Mouse (Mus musculus): ENCODE results near the gene Fancf.

The Fancf gene

GRCm38 (mm10) chr7:51862097-51862492 is at the start of gene Fancf:
Fancf (minus strand) TSS chr7:51862267.
- peak; percentile 93 to 95 for DNase-seq

GRCm38 (mm10) chr7:51899066-51899465 is 37.0 kb upstream of the Fancf start:
- DNase-seq, result no peak

DNA sequence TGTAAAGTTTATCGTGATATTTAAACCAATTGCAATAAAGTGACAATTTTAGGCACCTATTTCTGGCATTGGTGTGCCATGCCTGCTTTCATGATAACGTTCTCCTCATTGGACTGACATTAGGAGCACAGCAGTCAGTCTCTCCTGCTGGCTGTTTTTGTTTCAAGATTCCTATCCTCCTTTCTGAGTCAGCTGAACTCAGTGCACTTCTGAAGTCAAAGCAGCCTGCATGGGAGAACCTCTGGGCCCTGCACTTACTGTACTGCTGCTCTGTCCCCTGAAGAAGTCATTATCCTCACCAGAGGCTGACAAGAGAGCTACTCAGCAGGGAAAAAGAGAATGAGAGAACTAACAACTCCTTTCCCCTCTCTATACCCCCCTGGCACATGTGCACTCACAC is 32.9 kb upstream of the Fancf start:
- no peak for DNase-seq

DNA sequence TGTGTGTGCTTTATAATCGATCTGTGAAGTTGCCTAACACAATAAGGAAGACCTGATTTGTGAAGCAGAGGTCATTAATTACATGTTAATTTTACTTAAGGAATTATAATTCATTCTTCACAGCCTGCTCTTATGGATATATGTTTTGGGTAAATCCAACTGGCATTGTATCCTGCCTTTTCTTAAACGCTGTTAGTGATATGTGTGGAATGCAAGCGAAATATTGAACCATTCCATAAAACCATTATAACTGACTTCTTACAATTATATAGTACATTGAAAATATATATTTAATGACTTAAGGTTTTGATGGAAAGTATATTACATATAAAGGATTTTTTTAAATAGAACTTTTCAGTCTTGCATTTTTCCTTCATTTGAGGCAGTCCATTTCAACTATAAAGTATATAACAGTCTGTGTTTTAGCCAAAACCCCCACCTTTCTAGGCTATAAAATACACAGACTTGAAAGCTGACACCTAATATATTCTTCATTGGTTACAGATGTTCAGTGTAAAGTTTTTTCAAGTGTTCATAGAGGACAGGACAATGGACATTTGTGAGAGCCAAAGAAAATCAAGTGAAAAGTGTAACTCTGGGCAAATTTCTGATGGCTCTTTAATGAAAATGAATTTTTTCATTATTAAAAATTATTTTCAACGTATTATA is 32.2 kb upstream of the Fancf start:
- no peak for DNase-seq

DNA sequence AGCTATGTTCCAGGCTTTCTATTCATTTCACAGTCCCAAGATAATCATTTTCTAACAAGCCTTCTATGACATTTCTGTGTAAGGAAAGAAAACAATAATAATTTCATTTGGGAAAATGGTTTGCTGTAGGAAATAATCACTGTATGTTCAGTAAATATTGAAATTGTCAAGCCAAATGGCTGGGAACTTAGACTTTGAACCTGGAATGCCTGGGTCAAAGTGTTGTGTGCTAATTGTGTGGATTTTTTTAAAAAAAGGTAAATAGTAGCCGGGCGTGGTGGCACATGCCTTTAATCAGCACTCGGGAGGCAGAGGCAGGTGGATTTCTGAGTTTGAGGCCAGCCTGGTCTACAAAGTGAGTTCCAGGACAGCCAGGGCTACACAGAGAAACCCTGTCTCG is 30.9 kb upstream of the Fancf start:
- no peak for DNase-seq

DNA sequence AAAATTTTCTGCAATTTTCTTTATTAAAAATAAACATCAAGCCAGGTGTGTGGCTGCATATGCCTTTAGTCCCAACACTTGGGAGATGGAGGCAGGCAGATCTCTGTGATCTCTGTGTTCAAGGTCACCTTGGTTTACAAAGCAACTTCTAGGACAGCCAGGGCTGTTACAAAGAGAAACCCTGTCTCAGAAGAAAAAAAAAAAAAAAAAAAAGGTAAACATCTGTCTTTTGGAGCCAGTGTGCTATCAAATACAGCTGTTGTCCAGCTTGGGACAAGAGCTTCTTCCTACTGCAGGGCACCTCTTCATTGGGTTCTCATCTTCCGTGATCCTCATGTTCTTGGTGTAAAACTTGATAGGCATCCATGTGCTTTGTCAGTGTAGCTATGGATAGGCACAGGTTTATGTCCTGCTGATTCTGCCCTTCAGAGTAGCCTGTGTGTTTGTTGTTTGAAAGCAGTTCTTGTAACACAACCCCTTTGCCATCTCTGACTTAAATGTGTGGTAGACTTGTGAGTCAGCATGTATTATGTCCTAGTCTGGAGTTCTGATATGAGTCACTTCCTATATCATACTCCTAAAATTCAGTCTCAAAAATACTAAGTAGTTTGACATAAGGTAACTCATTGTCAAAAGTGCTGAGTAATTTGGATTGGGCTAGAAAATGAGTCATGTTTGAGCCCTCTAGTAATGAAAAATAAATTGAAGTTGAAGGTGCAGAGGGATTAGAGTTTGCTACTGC is 30.3 kb upstream of the Fancf start:
- no peak for DNase-seq

- no peak for DNase-seq
Observed at GRCm38 (mm10) chr7:51889601-51890000, 27.5 kb upstream of the Fancf start.

DNA sequence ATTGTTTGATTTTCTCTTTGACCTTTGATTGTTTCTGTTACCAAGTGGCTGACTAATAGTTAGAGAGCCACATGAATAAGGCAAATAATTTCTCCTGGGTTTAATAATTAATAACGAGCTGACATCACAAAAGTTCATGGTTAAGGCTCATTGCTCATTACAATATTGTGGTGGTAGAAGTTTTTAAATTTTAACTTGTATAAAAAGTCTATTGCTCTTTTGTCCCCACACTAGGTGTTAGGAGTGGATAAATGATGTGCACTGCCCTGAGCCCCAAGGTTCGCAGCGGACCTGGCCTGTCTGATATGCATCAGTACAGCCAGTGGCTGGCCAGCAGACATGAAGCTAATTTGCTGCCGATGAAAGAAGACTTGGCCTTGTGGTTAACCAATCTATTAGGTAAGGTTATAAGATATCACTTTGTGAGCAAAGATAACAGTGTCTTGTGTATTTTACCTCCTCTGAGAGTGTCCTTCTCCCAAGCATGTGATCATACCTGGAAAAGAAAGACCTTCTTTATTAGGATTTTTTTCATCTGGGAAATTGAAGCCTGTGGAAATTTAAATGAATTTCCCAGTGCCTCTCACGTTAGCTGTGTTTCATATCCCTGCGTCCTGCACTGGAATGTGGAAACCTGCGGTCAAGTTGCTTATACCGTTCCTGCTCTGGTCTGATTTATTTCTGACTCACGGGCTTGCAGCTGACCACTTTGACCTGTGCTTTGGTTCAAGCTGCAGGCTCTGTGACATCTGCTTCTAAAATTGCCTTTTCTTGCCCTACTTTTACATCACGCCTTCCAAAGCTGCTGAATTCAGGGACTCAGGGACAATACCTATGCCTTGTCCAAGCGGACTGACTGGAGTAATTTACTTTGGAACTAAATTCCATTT is 25.9 kb upstream of the Fancf start:
- DNase-seq, result no peak

GRCm38 (mm10) chr7:51885345-51885744 is 23.3 kb upstream of the Fancf start:
- no peak for DNase-seq

- no peak for DNase-seq
Observed at GRCm38 (mm10) chr7:51880121-51880520, 18.1 kb upstream of the Fancf start.

GRCm38 (mm10) chr7:51879136-51879723 is 17.2 kb upstream of the Fancf start:
- DNase-seq, result peak; percentile 54 to 58

- no peak for DNase-seq
Observed at GRCm38 (mm10) chr7:51878730-51879129, 16.7 kb upstream of the Fancf start.

DNA sequence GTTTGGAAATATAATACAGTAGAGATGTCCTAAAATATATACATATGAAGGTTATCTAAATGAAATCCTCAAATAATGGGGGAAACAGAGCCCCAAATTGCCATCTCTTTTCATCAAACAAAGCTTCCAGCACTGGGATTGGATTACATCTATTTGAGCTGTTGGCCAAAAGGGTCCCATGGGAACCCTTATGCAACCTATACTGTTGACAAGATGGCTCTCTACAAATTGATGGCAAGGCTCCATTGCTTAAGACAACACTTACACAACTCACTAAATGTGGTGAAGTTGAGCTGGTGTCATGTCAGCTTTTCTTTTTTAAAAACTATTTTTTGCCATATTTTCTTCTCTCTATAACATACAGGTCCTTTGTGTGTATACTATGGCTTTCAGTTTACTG is 14.2 kb upstream of the Fancf start:
- no peak for DNase-seq

GRCm38 (mm10) chr7:51872597-51872996 is 10.5 kb upstream of the Fancf start:
- DNase-seq, result no peak

DNA sequence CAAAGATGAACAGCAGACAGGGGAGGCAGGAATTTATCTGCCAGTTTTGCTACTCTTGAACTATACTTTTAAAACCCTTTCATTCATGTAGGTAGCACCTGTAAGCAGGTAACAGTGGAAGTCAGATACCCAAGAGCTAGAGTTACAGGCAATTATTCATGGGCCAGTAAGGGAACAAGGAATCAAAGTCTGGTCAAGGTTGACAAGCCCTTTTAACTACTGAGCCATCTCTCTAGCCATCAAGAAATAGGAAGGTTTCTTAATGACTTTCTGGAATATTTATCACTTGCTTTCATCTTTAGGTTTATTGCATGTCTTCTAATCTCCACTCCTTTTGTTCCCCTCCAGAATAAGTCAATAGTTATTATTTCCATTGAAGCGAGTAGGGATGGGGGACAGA is 10.0 kb upstream of the Fancf start:
- DNase-seq, result no peak

DNA sequence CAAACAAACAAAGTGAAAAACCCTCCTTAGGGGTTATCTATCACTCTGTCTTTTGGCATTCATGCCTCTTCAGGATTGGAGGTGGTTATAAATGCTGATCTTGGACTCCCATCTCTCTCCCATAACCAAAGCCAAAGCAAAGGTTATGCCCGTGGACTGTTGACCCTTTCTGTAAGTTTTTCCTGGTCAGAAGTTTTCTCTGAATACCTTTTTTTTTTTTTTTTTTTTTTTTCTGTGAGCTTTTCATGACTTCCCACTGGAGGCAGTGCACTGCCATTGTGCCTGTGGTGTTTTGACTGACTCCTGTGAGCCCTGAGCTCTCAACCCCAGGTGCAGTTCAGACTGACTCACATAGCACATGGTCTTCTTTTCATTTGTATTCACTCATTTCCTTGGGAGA is 5.9 kb upstream of the Fancf start:
- no peak for DNase-seq

GRCm38 (mm10) chr7:51865336-51865735 is 3.3 kb upstream of the Fancf start:
- DNase-seq, result no peak

- DNase-seq, result no peak
Observed at GRCm38 (mm10) chr7:51862842-51863241, 775 bp upstream of the Fancf start.

DNA sequence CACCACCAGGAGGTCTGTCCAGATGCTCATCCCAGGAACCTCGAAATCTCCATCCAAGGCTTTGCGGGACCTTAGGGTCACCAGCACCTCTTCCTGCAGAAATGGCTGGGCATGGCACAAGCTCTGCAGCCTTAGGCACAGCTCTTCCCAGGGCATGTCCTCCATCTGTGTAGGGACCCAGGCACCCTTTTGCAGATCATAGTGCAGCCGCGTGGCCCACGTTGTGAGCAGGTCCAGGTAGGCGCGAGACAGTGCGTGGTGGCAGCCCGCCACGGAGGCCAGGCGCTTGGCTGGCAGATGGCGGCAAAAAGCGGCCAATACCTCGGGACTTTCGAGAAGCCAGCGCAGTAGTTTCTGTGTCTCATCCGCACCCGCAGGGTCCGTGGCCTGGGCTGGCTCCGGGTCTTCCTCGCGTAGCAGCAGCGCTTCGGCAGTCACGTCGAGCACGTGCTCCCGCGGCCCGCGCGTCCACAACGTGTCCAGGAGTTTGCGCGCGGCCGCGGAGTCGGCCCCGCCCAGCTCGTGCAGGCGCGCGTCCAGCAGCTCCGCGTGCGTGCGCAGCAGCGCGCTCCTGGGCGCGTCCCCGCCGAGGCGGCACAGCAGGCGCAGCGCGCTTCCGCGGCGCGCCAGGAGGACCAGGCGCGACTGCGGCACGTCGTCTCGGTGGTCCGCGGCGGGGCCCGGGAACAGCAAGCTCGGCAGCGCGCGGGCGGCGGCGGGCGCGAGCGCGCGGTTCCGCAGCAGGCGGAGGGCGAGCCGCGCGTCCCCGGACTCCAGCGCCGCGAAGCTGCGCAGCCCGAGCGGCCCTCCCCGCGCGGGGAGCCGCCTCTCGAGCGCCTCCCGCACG is 594 bp downstream of the Fancf start, which contains the start of gene Gas2:
Gene Gas2, plus strand, starts transcription at position 766 of the 847 bp plus-strand sequence.
- DNase-seq, result peak; percentile 80 to 87

DNA sequence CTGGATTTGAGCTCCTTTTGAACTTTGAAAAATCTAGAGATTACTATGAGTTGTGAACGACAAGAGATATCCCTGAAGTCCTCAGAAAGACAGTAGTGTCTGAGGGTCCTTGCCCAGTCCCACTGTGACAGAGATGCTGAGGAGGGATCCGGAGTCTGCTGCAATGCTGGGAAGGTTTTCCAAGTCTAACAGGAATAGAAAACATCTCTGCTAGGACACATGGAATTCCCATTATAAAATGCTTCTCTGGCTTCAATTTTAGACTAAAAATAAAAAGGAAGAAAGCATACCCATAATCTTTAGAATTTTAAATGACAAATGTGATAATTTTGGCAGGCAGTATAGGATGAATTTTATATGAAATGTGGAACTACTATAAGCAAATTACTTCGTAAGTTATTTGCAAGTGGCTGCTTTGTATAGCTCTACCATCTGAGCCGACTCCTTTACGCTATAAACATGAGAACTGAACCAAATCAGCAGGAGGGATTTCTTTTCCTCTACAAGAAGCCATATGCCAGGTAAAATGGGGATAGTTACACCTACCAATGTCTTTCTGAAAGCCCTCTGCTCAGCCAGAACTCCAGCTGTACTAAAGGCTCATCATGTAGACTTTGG is 10.1 kb downstream of the Fancf start:
- DNase-seq, result no peak

DNA sequence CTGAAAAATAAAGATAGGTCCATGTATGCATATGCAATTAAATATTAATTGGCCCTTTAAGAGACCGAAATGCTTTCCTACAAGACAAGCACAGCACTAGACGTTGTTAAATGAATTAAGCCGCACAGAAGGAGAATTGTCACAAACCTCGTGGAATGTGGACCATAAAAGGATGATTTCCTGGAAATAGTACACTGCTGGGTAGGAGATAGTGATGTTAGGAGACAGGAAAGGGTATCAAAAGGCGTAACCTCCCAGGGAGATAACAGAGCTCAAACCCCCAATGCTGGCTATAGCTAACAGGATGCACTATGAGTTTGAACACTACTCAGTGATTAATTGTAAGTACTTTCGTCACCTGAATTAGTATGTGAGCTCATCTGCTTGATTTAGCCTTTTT is 11.2 kb downstream of the Fancf start:
- DNase-seq, result no peak

DNA sequence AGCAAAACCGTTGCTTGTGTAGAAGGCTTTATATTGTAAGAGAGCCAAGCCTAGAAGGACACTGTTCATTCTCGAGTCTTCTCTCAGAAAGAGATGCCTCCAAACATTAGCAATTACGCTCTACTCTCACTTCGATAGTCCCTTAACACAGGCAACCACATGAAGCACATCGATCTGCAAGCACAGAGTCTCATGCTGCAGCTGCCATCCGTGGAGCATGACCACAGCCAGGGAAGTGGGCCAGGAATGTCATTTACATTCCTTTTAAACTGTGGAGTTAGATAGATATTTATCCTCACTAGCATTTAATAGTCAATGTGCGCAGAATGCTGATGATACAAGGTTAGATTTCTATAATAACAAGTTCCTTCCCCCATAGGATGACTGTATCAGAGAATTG is 21.6 kb downstream of the Fancf start:
- no peak for DNase-seq

All from B cell, adult 2 months (primary cell).